Mouse (Mus musculus): Measurements from ENCODE around the gene Spaca7.

DNA sequence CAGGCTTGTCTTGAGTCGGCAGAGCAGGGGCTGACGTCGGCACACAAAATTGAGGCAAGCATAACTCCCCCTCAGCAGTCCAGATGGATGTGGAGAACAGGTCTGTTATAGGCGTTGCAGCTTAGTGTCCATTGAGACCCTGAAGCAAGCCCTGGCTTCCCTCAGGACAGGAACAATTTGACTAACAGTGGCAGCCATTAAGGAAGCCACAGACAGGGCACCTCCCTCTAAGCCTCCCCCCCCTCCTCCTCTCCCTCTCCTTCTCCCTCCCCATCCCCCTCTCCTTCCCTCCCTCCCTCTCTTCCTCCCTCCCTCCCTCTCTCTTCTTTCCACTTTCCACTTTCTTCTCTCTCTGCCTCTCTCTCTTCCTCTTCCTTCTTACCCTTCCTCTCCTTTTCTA is 27.6 kb upstream of the Spaca7 start:
- TF ChIP-seq GATA1 (IDR thresholded peaks at IDR 0.05; ENCODE audit: borderline replicate concordance, low read length): no peak
- no peak for TF ChIP-seq FLI1 (IDR thresholded peaks at IDR 0.05; ENCODE audit: low read length)

Measured in megakaryocyte, embryonic 14.5 days (primary cell).